Mouse (Mus musculus): ENCODE measurements around the gene Cdh13. TPM values are rescaled to one million over a fixed set of nuclear protein-coding genes. Genes with fewer than 3 reads are reported as not detected.

Cdh13 gene
- total RNA-seq, 2 experiments from 2014 or later = 178 to 201 TPM

DNA sequence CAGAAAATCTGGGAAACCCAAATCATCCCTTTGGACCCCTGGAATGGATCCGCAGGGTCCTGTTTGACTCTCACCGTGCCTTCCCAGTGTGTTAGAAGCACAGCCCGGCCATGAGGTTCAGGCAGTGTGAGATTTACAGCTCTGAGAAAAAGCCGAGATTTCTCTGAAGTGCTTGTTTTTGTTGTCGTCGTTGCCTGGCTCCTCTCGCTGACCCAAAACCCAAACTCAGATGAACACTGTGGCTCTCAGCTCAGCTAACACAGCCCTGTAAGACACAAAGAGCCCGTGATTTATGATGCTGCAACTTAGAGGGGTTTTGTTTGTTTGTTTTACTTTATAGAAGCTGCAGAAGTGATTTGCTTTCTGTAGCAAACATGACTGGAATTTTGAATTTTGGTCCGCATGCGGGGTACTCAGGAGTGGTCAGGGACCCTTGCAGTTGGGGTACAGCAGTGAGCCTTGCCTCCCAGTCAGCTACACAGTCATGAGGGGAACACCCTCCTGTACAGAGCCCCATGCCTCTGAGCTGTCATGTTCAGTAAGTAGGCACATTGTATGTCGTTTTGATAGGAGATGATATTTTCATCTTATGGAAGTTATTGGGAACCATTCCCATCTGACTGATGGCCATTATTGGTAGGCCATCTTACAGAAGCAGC lies 169.0 kb downstream of the Cdh13 start:
- DNase-seq = no peak

GRCm38 (mm10) chr8:118455245-118455644 lies 171.7 kb downstream of the Cdh13 start:
- no peak for DNase-seq

DNA sequence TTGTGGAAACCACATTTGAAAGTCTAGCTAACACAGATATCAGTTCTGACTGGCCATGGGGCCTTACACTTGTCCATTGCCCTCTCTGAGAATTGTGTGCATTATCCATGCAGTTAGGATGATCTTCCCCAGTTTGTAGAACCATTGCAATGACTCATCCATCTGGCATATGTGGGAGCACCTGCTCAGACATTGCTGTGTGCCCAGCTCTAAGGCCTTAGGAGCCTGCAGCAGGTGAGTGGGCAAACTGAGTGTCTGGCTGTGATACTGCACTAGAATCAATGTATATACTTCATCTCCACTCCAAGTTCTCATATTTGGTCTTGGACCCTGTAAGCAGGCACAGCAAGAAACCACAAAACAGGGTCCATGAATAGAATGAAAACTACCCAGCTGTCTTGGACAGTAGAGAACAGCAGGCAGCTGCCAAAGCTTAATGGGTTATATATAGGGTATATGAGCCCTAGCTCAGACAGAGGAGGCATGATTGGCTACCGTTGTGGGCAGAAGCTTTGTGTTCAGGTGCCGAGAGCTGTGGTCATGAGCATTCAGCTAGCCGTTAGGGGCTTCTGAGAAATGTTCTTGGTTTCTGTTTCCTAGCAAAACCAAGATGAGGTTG lies 181.9 kb downstream of the Cdh13 start:
- no peak for DNase-seq

GRCm38 (mm10) chr8:118477587-118477986 lies 194.1 kb downstream of the Cdh13 start:
- no peak for DNase-seq

GRCm38 (mm10) chr8:118488735-118489134 lies 205.2 kb downstream of the Cdh13 start:
- peak; percentile 19 for DNase-seq

GRCm38 (mm10) chr8:118502509-118502908 lies 219.0 kb downstream of the Cdh13 start:
- no peak for DNase-seq

DNA sequence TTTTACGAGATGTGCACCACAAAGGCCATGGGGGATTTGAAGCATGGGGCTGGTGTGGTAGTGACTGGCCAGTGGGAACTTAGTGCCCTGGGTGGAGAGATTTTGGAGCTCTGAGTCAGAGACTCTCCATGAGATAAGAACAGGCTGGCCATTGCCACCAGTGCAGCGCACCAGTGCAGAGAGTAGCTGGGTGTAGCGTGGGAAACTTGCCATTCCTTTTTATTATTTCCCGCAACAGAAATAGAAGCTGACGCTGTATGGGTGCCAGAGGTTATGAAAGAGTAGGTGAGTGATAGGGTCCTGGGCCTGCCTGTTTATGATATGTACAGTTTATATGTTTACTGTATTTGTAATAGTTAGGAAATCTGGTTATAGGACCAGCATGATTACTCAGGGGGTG lies 225.9 kb downstream of the Cdh13 start:
- peak; percentile 10 for DNase-seq

DNA sequence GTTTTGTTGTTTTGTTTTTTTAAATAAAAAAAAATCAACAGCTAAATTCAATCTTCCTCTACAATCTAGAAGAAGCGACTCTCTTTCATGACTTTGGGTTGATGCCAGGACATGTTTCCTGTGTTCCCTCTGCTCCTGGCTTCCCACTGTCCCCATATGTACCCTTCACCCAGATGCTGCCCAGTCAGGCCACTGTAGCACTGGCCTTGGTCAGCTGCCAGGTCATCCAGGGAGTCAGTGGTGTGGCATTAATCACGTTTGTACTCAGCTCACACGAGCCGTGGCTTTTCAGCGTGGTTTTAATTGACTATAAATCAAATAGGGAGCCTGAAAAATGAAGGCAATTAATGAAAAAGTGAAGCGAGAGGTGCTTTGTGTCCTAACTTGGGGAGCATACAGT lies 229.7 kb downstream of the Cdh13 start:
- peak; percentile 30 for DNase-seq

GRCm38 (mm10) chr8:118515616-118516015 lies 232.1 kb downstream of the Cdh13 start:
- DNase-seq = no peak

GRCm38 (mm10) chr8:118517071-118517470 lies 233.5 kb downstream of the Cdh13 start:
- no peak for DNase-seq

- DNase-seq = peak; percentile 55
Observed at GRCm38 (mm10) chr8:118518030-118518741, 234.7 kb downstream of the Cdh13 start.

DNA sequence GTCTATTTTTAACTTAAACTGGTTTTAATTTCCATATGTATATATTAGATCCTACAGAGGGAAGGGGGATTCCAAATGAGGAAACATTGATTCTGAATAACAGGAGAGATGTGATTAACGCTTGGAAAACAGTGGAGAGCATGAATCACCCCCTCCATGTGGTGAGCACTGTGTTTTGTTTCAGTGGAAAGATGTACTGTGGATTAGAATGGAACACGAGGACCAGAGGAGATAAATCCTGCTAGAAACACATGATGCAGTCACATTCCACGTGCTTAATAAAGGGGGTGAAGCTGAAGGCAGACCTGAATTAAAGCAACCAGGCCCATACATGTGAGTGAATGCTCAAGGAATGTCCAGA lies 235.2 kb downstream of the Cdh13 start:
- DNase-seq = no peak

DNA sequence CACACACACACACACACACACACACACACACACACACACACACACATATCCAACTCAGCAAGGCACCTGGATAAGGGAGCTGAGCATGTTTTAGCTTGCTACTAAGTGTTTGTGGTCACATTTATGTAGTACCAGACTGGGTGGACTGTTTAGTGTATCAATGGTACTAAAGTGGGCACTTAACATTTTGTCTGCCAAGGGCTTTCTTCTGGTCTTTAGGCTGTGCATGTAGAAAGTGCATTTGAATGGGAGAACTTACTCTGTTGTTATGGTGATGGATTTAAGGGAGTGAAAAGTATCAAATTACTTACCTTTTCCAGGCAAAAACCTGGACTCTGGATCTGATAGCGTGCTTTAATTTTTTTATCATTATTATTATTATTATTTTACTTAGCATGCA lies 240.4 kb downstream of the Cdh13 start:
- no peak for DNase-seq

DNA sequence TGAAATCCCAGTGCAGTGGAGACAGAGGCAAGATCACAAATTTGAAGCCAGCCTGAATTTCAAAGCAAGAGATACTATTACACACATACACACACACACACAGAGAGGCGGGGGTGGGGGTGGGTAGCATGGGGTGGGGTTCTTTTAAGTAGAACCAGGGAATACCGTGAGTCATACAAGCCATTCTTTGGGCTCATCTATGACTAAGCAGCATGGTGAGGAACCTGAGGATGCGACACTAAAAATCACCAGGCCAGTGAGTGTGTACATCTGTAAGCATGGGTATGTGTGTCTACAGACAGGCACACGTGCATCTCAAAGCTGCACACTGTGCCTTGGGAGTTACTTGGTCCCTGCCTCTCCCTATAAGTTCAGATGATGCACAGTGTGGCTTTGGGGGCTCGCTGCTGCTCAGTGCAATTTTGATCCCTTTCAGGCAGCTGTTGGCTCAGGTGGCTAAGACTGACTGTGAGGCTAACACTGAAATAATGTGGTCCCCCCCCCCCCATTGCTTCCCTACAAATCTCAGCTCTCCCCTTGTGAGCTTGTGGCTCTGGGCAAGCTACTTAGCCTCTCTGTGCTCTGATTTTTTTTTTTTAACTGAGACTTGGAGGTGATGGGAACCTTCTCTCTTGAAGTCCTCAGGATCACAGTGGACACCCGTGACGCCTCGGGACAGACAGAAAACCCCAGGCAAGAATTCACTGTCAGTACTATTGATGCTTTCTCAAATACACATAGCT lies 255.5 kb downstream of the Cdh13 start:
- no peak for DNase-seq

DNA sequence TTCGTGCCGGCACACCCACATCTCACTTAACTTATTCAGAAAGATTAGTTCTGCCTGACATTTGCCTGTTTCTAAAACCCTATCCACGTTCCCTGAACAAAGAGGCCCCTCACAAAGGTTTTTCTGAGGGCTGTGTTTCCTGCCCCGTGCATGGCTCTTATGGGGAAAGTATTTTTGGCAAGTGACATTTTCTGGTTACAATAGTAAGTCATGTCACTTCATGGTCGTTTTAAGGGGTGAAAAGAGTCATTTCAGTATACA lies 256.0 kb downstream of the Cdh13 start:
- DNase-seq = no peak

GRCm38 (mm10) chr8:118539941-118540340 lies 256.4 kb downstream of the Cdh13 start:
- no peak for DNase-seq

GRCm38 (mm10) chr8:118552397-118552796 lies 268.9 kb downstream of the Cdh13 start:
- no peak for DNase-seq

GRCm38 (mm10) chr8:118552842-118553241 lies 269.3 kb downstream of the Cdh13 start:
- no peak for DNase-seq

DNA sequence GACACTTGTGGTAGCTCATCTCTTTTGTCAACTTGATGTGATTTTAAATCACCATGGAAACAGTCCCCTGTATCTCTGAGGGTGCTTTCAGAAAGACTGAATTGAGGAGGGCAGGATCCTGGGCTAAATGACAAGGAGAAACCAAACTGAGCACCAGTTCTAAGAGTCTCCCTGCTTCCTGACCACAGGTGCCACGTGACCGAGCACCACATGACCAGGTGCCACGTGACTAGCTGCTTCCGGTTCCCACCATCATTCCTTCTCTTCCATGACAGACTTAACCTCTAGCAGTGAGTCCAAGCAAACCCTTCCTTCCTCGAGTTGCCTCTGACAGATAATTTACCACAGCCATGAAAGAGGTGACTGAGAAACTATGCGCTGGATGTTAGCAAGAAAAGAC lies 280.5 kb downstream of the Cdh13 start:
- no peak for DNase-seq

GRCm38 (mm10) chr8:118565186-118565585 lies 281.7 kb downstream of the Cdh13 start:
- DNase-seq = no peak

DNA sequence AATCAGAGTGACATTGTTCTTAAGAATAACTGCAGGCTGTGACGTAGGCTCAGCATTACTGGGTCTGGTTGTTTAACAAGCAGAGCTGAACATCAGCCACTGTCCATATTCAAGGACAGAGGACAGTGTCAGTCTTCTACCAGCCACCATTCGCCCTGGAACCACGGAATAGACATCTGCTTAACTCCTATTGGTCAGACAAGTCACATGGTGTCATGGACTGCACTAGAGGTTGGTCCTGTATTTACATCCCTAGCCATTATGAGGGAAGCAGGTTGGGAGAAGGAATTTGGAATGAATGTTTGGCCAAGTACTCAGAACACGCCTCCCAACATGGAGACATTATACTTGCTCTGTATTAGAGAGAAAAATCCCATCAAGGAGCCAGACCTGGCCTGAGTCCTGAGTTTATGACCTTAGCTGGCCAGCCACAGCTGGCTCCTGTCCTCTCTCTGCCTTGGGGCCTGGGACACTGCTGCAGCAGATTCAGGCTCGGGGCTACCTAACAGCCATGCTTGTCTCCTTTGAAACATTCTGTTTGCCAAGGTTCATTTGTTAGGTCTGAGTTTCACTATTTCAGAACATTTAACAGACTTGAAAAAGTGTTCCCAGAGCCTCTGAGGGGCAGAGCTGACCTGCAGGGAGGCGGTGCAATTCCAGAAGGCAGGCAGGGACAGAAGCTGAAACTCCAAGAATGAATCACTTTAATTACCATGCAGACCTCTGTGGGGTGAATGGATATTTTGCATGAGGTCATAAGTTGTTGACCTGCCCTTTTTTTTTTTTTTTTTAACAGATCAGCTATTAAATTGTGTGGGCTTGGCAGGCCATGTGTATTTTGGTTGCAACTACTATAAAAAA lies 282.6 kb downstream of the Cdh13 start:
- no peak for DNase-seq

DNA sequence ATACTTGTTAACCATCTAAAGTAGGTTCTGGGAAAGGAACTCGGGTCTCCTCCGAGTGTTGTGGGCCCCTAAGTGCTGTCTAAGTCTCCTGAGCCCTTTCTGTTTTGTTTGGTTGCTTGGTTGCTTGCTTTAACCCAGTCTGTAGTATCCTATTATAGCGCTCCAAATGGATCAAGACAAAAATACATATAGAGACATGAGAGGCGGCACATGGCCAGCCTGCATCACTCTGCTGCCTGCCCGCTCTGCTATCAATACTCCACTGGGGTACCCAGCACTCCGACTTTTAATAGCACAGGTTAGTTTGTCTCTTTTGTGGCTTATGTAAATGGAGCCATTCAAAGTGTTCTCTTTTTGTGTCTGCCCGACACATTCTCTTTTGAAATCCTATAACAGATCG lies 285.8 kb downstream of the Cdh13 start:
- no peak for DNase-seq

- no peak for DNase-seq
Observed at GRCm38 (mm10) chr8:118581256-118581655, 297.7 kb downstream of the Cdh13 start.
